Mouse (Mus musculus) liver, embryonic 14.5 days (tissue): ENCODE measurements around the gene Wars2.

Source experiments
- CTCF ChIP-seq: IDR thresholded peaks from 2 replicates; pipeline ENCODE4 v1.5.1; 2016; ENCODE audit warnings: antibody characterized with exemption, low read depth, control low read depth
- EP300 ChIP-seq: IDR thresholded peaks from 2 replicates; pipeline ENCODE4 v1.6.1; 2016; ENCODE audit warnings: antibody characterized with exemption, low read depth

GRCm38 (mm10) chr3:99120942-99121341, 19.9 kb upstream of the Wars2 start:
- TF ChIP-seq EP300 (no peak), CTCF (no peak)
